Mouse (Mus musculus) forebrain, embryonic 14.5 days (tissue): ENCODE results near the gene Rdh8. TPM values are rescaled to one million over a fixed set of nuclear protein-coding genes. Genes with fewer than 3 reads are reported as not detected.

Experiments used
- ATAC-seq: fragments of 200-750 bp; cut with Nextera tagmentation; 2 replicates; pipeline ENCODE4 v1.8.0; 2017; ENCODE audit warnings: mild to moderate bottlenecking, moderate library complexity
- DNase-seq: peaks from one replicate; pipeline ENCODE4 v3.0.0-alpha.2; 2015; ENCODE audit warnings: low spot score
- H3K27ac ChIP-seq: fragments of 300-500 bp; sonication (generic); 2 replicates; pipeline ENCODE4 v1.5.1; 2014; ENCODE audit warnings: low read depth, mild to moderate bottlenecking, control low read depth, low read length, moderate library complexity
- H3K27me3 ChIP-seq: fragments of 300-500 bp; sonication (generic); replicated peaks from 2 replicates; pipeline ENCODE4 v1.6.1; 2014; ENCODE audit warnings: low read length, control low read depth, mixed read lengths; ENCODE audit not compliant: control insufficient read depth, insufficient read depth
- H3K36me3 ChIP-seq: fragments of 300-500 bp; sonication (generic); 2 replicates; pipeline ENCODE4 v1.6.1; 2014; ENCODE audit warnings: low read length, control low read depth; ENCODE audit not compliant: control insufficient read depth, insufficient read depth
- H3K4me1 ChIP-seq: fragments of 300-500 bp; sonication (generic); 2 replicates; pipeline ENCODE4 v1.6.1; 2014; ENCODE audit warnings: antibody characterized with exemption, low read length, control low read depth; ENCODE audit not compliant: control insufficient read depth, insufficient read depth
- H3K4me2 ChIP-seq: fragments of 300-500 bp; sonication (generic); 2 replicates; pipeline ENCODE4 v1.6.1; 2014; ENCODE audit warnings: mild to moderate bottlenecking, control low read depth, low read length
- H3K4me3 ChIP-seq: fragments of 300-500 bp; sonication (generic); 2 replicates; pipeline ENCODE4 v1.5.1; 2014; ENCODE audit warnings: low read depth, low read length, control low read depth
- H3K9ac ChIP-seq: fragments of 300-500 bp; sonication (generic); 2 replicates; pipeline ENCODE4 v1.6.1; 2014; ENCODE audit warnings: mild to moderate bottlenecking, low read length, control low read depth, moderate library complexity
- H3K9me3 ChIP-seq: fragments of 300-500 bp; sonication (generic); replicated peaks from 2 replicates; pipeline ENCODE4 v1.6.1; 2016; ENCODE audit warnings: low read length, control low read depth, mixed read lengths; ENCODE audit not compliant: control insufficient read depth
- WGBS: fragments of 180-500 bp; shearing (Covaris S2); extraction: QIAGEN DNeasy Blood & Tissue Kit; methylation state at CpG from one replicate; pipeline ENCODE4 v1.1.7; 2014; 5-methylcytosine and 5-hydroxymethylcytosine counted together
- polyA plus RNA-seq: library from polyadenylated mRNA; unstranded; fragments of >200 nt; fragmentation: Nextera tagmentation; extraction: Ambion mirVana; gene quantifications from 2 replicates; pipeline ENCODE4 v1.2.1, GENCODE M21; 2014

Rdh8 gene
- polyA plus RNA-seq, 1 experiment from 2014 or later = not detected

DNA sequence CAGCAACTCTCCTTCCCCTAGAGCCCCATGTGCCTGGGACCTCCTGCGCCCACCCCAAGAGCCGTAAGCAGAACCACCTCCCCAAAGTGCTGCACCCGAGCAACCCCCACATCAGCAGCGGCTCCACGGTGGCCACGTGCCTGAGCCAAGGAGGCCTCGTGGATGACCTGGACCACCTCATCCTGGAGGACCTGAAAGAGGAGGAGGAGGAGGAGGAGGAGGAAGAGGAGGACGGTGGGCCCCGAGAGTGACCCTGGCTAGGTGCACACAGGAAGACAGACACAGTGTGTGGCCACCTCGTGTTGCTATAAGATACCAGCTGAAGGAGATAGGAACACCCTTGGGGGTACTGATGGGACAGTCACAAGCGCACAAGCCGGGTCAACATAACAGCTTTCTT is 55.2 kb downstream of the Rdh8 start:
- no peaks in the 10 kb centered on the region for H3K9me3 ChIP-seq
- ATAC-seq (no peak), DNase-seq (no peak)
- WGBS = 89% methylated on average over 12 of the region's 12 CpGs
- no peaks in the 10 kb centered on the region for H3K36me3 ChIP-seq
- H3K27ac ChIP-seq = no peak overlapping the region
- H3K9ac ChIP-seq = no peak overlapping the region
- H3K27me3 ChIP-seq = peaks cover 22% of the 10 kb centered on the region
- H3K4me1 ChIP-seq = no peaks in the 10 kb centered on the region
- H3K4me3 ChIP-seq = no peak overlapping the region
- H3K4me2 ChIP-seq = no peak overlapping the region

- Histone ChIP-seq H3K27ac (no peak overlapping the region), H3K9me3 (no peaks in the 10 kb centered on the region), H3K4me3 (no peak overlapping the region), H3K9ac (no peak overlapping the region), H3K4me2 (no peak overlapping the region), H3K36me3 (no peaks in the 10 kb centered on the region), H3K4me1 (no peaks in the 10 kb centered on the region; the same call in 1 of the 2 replicates), H3K27me3 (peaks cover 6% of the 10 kb centered on the region; the same call in 1 of the 2 replicates)
- 70% methylated on average over 23 of the region's 23 CpGs for WGBS
- DNase-seq (no peak), ATAC-seq (no peak)
Measured at GRCm38 (mm10) chr9:20875021-20875790, 56.9 kb downstream of the Rdh8 start.

Other genes with a start within 250 kb of the Rdh8 start
- gene Zfp846, start 237.2 kb upstream of the Rdh8 start, polyA plus RNA-seq = 34.4 and 45.5 TPM in 2 replicates
- 468 and 550 TPM in 2 replicates for gene Ubl5, start 175.6 kb upstream of the Rdh8 start, polyA plus RNA-seq
- gene Fbxl12, start 173.7 kb upstream of the Rdh8 start, polyA plus RNA-seq = 10.3 and 12.5 TPM in 2 replicates
- gene Pin1, start 166.4 kb upstream of the Rdh8 start, polyA plus RNA-seq = 69.2 and 73.3 TPM in 2 replicates
- 88.7 and 113 TPM in 2 replicates for gene Olfm2, start 72.2 kb upstream of the Rdh8 start, polyA plus RNA-seq
- gene Col5a3, start 3.4 kb upstream of the Rdh8 start, polyA plus RNA-seq = 0.18 and 0.45 TPM in 2 replicates
- 0.62 and 1.2 TPM in 2 replicates for gene A230050P20Rik, start 50.1 kb downstream of the Rdh8 start, polyA plus RNA-seq
- gene Angptl6, start 61.2 kb downstream of the Rdh8 start, polyA plus RNA-seq = 15.5 TPM in 2 replicates
- gene Ppan, start 69.7 kb downstream of the Rdh8 start, polyA plus RNA-seq = 44.1 and 49.6 TPM in 2 replicates
- gene Eif3g, start 80.1 kb downstream of the Rdh8 start, polyA plus RNA-seq = 264 and 269 TPM in 2 replicates
- gene Dnmt1, start 141.4 kb downstream of the Rdh8 start, polyA plus RNA-seq = 51.1 and 52.1 TPM in 2 replicates
- gene S1pr2, start 158.3 kb downstream of the Rdh8 start, polyA plus RNA-seq = 5.9 and 7.8 TPM in 2 replicates
- 118 and 129 TPM in 2 replicates for gene Mrpl4, start 184.2 kb downstream of the Rdh8 start, polyA plus RNA-seq
- gene Icam1, start 197.5 kb downstream of the Rdh8 start, polyA plus RNA-seq = 2.6 and 3.5 TPM in 2 replicates
- not detected in 2 replicates for gene Icam4, start 210.9 kb downstream of the Rdh8 start, polyA plus RNA-seq
- 0.63 and 1.0 TPM in 2 replicates for gene Icam5, start 213.6 kb downstream of the Rdh8 start, polyA plus RNA-seq
- gene Zglp1, start 248.6 kb downstream of the Rdh8 start, polyA plus RNA-seq = 1.3 and 1.8 TPM in 2 replicates